Mouse (Mus musculus) liver, embryonic 11.5 days (tissue): ENCODE measurements around the gene Selenom. TPM values are rescaled to one million over a fixed set of nuclear protein-coding genes. Genes with fewer than 3 reads are reported as not detected.

Experiments
- ATAC-seq: fragments of 200-750 bp; cut with Nextera tagmentation; replicated peaks from 2 replicates; pipeline ENCODE4 v1.8.0; 2017; ENCODE audit warnings: moderate number of reproducible peaks, mild to moderate bottlenecking, moderate TSS enrichment, moderate library complexity; ENCODE audit not compliant: low FRiP score
- DNase-seq: peaks from one replicate; pipeline ENCODE4 v3.0.0-alpha.2; 2017; ENCODE audit warnings: low spot score
- H3K27ac ChIP-seq: fragments of 300-500 bp; sonication (generic); 2 replicates; pipeline ENCODE4 v1.5.1; 2014; ENCODE audit warnings: mild to moderate bottlenecking, low read depth, low read length, control low read depth
- H3K27me3 ChIP-seq: fragments of 300-500 bp; sonication (generic); replicated peaks from 2 replicates; pipeline ENCODE4 v1.6.1; 2014; ENCODE audit warnings: low read length, mixed read lengths; ENCODE audit not compliant: control insufficient read depth, insufficient read depth
- H3K36me3 ChIP-seq: fragments of 300-500 bp; sonication (generic); 2 replicates; pipeline ENCODE4 v1.6.1; 2014; ENCODE audit warnings: mild to moderate bottlenecking, low read length, moderate library complexity, mixed read lengths; ENCODE audit not compliant: control insufficient read depth, insufficient read depth
- H3K4me1 ChIP-seq: fragments of 300-500 bp; sonication (generic); replicated peaks from 2 replicates; pipeline ENCODE4 v1.6.1; 2014; ENCODE audit warnings: low read length, mixed read lengths; ENCODE audit not compliant: control insufficient read depth, insufficient read depth
- H3K4me2 ChIP-seq: fragments of 300-500 bp; sonication (generic); 2 replicates; pipeline ENCODE4 v1.6.1; 2014; ENCODE audit warnings: mild to moderate bottlenecking, control low read depth, moderate library complexity
- H3K4me3 ChIP-seq: fragments of 300-500 bp; sonication (generic); 2 replicates; pipeline ENCODE4 v1.5.1; 2014; ENCODE audit warnings: low read depth, low read length, control low read depth
- H3K9ac ChIP-seq: fragments of 300-500 bp; sonication (generic); 2 replicates; pipeline ENCODE4 v1.6.1; 2014; ENCODE audit warnings: low read depth, low read length, control low read depth
- H3K9me3 ChIP-seq: fragments of 300-500 bp; sonication (generic); 2 replicates; pipeline ENCODE4 v1.6.1; 2016; ENCODE audit warnings: low read length, inconsistent platforms, mixed read lengths; ENCODE audit not compliant: control insufficient read depth
- WGBS: fragments of 180-500 bp; shearing (Covaris S2); extraction: QIAGEN DNeasy Blood & Tissue Kit; methylation state at CpG from one replicate; pipeline ENCODE4 v1.1.7; 2014; 5-methylcytosine and 5-hydroxymethylcytosine counted together
- polyA plus RNA-seq: library from polyadenylated mRNA; unstranded; fragments of >200 nt; fragmentation: Nextera tagmentation; extraction: Ambion mirVana; gene quantifications from 2 replicates; pipeline ENCODE4 v1.2.1, GENCODE M21; 2014

The Selenom gene
- polyA plus RNA-seq, 1 experiment from 2014 or later: 35.9 TPM

- Histone ChIP-seq H3K4me3 (no peak overlapping the region), H3K9ac (no peak overlapping the region), H3K4me1 (no peaks in the 10 kb centered on the region), H3K27ac (no peak overlapping the region), H3K4me2 (no peak overlapping the region), H3K27me3 (no peaks in the 10 kb centered on the region), H3K9me3 (no peaks in the 10 kb centered on the region), H3K36me3 (no peaks in the 10 kb centered on the region)
- WGBS: 25% methylated on average over 1 of the region's 1 CpGs
- DNase-seq: no peak
- no peak for ATAC-seq
Observed at GRCm38 (mm10) chr11:3546242-3546562, 31.7 kb downstream of the Selenom start.

- H3K4me1 ChIP-seq: no peaks in the 10 kb centered on the region
- no peak overlapping the region for H3K27ac ChIP-seq
- WGBS: 59% methylated on average over 2 of the region's 2 CpGs
- ATAC-seq: no peak
- DNase-seq: no peak
- no peak overlapping the region for H3K4me2 ChIP-seq
- H3K4me3 ChIP-seq: no peak overlapping the region
- no peaks in the 10 kb centered on the region for H3K36me3 ChIP-seq
- no peaks in the 10 kb centered on the region for H3K9me3 ChIP-seq
- H3K9ac ChIP-seq: no peak overlapping the region
- H3K27me3 ChIP-seq: no peaks in the 10 kb centered on the region
Observed at GRCm38 (mm10) chr11:3547047-3547446, 32.6 kb downstream of the Selenom start.

GRCm38 (mm10) chr11:3547969-3548368 lies 33.5 kb downstream of the Selenom start:
- H3K9ac ChIP-seq: no peak overlapping the region
- no peaks in the 10 kb centered on the region for H3K4me1 ChIP-seq
- H3K27me3 ChIP-seq: no peaks in the 10 kb centered on the region
- H3K4me3 ChIP-seq: no peak overlapping the region
- ATAC-seq (no peak), DNase-seq (no peak)
- 41% methylated on average over 6 of the region's 6 CpGs for WGBS
- H3K9me3 ChIP-seq: no peaks in the 10 kb centered on the region
- H3K4me2 ChIP-seq: no peak overlapping the region
- no peaks in the 10 kb centered on the region for H3K36me3 ChIP-seq
- H3K27ac ChIP-seq: no peak overlapping the region

- H3K9ac ChIP-seq: no peak overlapping the region
- no peaks in the 10 kb centered on the region for H3K4me1 ChIP-seq
- DNase-seq (no peak), ATAC-seq (no peak)
- no peaks in the 10 kb centered on the region for H3K9me3 ChIP-seq
- H3K27me3 ChIP-seq: no peaks in the 10 kb centered on the region
- no peak overlapping the region for H3K4me3 ChIP-seq
- no peak overlapping the region for H3K4me2 ChIP-seq
- 53% methylated on average over 3 of the region's 3 CpGs for WGBS
- no peak overlapping the region for H3K27ac ChIP-seq
- H3K36me3 ChIP-seq: no peaks in the 10 kb centered on the region
Observed at GRCm38 (mm10) chr11:3548564-3549295, 34.2 kb downstream of the Selenom start.

GRCm38 (mm10) chr11:3549791-3550190 lies 35.3 kb downstream of the Selenom start:
- no peaks in the 10 kb centered on the region for H3K36me3 ChIP-seq
- no peaks in the 10 kb centered on the region for H3K4me1 ChIP-seq
- 65% methylated on average over 5 of the region's 5 CpGs for WGBS
- no peak for DNase-seq
- ATAC-seq: no peak
- H3K27ac ChIP-seq: no peak overlapping the region
- H3K9me3 ChIP-seq: no peaks in the 10 kb centered on the region
- H3K27me3 ChIP-seq: no peaks in the 10 kb centered on the region
- no peak overlapping the region for H3K4me3 ChIP-seq
- H3K4me2 ChIP-seq: no peak overlapping the region
- H3K9ac ChIP-seq: no peak overlapping the region

- WGBS: 81% methylated on average over 4 of the region's 4 CpGs
- no peak overlapping the region for H3K4me3 ChIP-seq
- no peak overlapping the region for H3K4me2 ChIP-seq
- no peak for DNase-seq
- H3K27ac ChIP-seq: no peak overlapping the region
- no peaks in the 10 kb centered on the region for H3K9me3 ChIP-seq
- H3K4me1 ChIP-seq: no peaks in the 10 kb centered on the region
- H3K9ac ChIP-seq: no peak overlapping the region
- no peak for ATAC-seq
- H3K27me3 ChIP-seq: no peaks in the 10 kb centered on the region
- H3K36me3 ChIP-seq: no peaks in the 10 kb centered on the region
Observed at GRCm38 (mm10) chr11:3554976-3555375, 40.5 kb downstream of the Selenom start.

GRCm38 (mm10) chr11:3557852-3558251 lies 43.4 kb downstream of the Selenom start:
- ATAC-seq (no peak), DNase-seq (no peak)
- Histone ChIP-seq H3K27me3 (no peaks in the 10 kb centered on the region), H3K4me2 (no peak overlapping the region), H3K4me3 (no peak overlapping the region), H3K27ac (no peak overlapping the region), H3K9me3 (no peaks in the 10 kb centered on the region), H3K36me3 (no peaks in the 10 kb centered on the region), H3K9ac (no peak overlapping the region), H3K4me1 (no peaks in the 10 kb centered on the region)
- 39% methylated on average over 3 of the region's 3 CpGs for WGBS

GRCm38 (mm10) chr11:3560202-3560601 lies 45.7 kb downstream of the Selenom start:
- H3K27me3 ChIP-seq: no peaks in the 10 kb centered on the region
- no peaks in the 10 kb centered on the region for H3K4me1 ChIP-seq
- ATAC-seq (no peak), DNase-seq (no peak)
- no peaks in the 10 kb centered on the region for H3K9me3 ChIP-seq
- H3K9ac ChIP-seq: no peak overlapping the region
- H3K27ac ChIP-seq: no peak overlapping the region
- no peak overlapping the region for H3K4me3 ChIP-seq
- no peaks in the 10 kb centered on the region for H3K36me3 ChIP-seq
- 78% methylated on average over 5 of the region's 5 CpGs for WGBS
- no peak overlapping the region for H3K4me2 ChIP-seq

- Histone ChIP-seq H3K9me3 (no peaks in the 10 kb centered on the region), H3K27ac (no peak overlapping the region), H3K4me3 (no peak overlapping the region), H3K27me3 (no peaks in the 10 kb centered on the region), H3K4me2 (no peak overlapping the region), H3K4me1 (no peaks in the 10 kb centered on the region), H3K36me3 (no peaks in the 10 kb centered on the region), H3K9ac (no peak overlapping the region)
- DNase-seq: no peak
- 75% methylated on average over 6 of the region's 6 CpGs for WGBS
- no peak for ATAC-seq
Observed at GRCm38 (mm10) chr11:3563853-3564252, 49.4 kb downstream of the Selenom start.
